Mouse (Mus musculus): ENCODE results near the gene Rnf111. TPM values are rescaled to one million over a fixed set of nuclear protein-coding genes. Genes with fewer than 3 reads are reported as not detected.

Rnf111 gene
- total and polyA plus RNA-seq, 3 experiments: 10.4 to 17.6 (median 11.8) TPM

DNA sequence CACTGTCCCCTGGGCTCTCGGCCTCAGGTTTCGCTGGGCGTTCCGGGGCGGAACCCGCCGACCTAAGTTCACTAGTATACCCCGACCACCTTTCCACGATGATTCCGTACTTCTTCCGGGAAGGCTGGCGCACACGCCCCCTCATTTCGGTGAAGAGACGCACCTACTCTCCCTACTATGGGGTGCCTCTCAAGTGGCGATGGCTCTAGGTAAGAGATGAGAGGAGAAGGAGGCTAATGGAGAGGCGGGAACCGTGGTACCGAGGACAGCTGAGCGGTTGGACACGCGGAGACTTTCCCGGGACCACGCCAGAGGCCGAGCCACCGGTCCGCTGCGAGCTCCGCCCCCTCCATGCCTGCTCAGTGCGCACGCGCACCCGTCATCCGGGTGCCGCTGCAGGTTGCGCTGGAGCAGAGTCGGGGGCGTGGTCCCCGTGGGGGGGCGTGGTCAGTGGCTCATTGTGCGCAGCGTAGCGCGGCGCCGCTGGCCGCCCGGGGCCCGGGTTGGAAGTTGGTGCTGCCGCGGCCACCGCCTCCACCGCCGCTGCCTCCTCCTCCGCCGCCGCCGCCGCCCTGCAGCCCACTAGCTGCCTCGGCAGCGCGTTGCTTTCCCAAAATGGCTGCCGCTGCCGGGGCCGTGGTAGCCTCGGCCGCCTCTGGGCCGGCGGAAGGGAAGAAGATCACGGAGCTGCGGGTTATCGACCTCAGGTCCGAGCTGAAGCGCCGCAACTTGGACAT is 38.9 kb upstream of the Rnf111 start, which contains the start of gene Sltm (continued):
- TF ChIP-seq JUN (IDR thresholded peaks at IDR 0.05; ENCODE audit: insufficient read depth, low read depth, low read length): no peak
- peak; percentile 83 for TF ChIP-seq POLR2A (IDR thresholded peaks at IDR 0.05; ENCODE audit: low read depth, low read length)
- TF ChIP-seq HCFC1 (IDR thresholded peaks at IDR 0.05; ENCODE audit: low read depth, low read length): peak; percentile 45
- 0 out of 2 replicates have a peak, but pooled peaks have one; percentile 35 for TF ChIP-seq TBP (conservative IDR thresholded peaks at IDR 0.05; ENCODE audit: low read depth, low read length)
- TF ChIP-seq UBTF (IDR thresholded peaks at IDR 0.05; ENCODE audit: low read depth, low read length): 0 out of 2 replicates have a peak, but pooled peaks have one; percentile 97
- TF ChIP-seq MAFK (IDR thresholded peaks at IDR 0.05; ENCODE audit: insufficient replicate concordance, low read length): no peak
- TF ChIP-seq KAT2A (IDR thresholded peaks at IDR 0.05; ENCODE audit: insufficient replicate concordance, low read length): 0 out of 2 replicates have a peak, but pooled peaks have one; percentile 49
- TF ChIP-seq RAD21 (IDR thresholded peaks at IDR 0.05; ENCODE audit: low read depth, low read length): no peak

GRCm38 (mm10) chr9:70541584-70541983 is 38.1 kb upstream of the Rnf111 start:
- H3K4me2 ChIP-seq (ENCODE audit: insufficient read depth, low read depth, poor library complexity, severe bottlenecking): peak overlapping the region; percentile 92
- dilution Hi-C loops (cut with MboI; ENCODE audit: extremely low pct_ligation_motif_present, extremely low pct_unique_long_range_greater_than_20kb, low sequenced_read_pairs) (no loop called here), in situ Hi-C loops (cut with MboI; ENCODE audit: low pct_ligation_motif_present, low pct_unique_long_range_greater_than_20kb, low sequenced_read_pairs) (no loop called here)
- peak; percentile 15 for DNase-seq (ENCODE audit: extremely low read depth)
- no peak overlapping the region for H3K27ac ChIP-seq (ENCODE audit: insufficient read depth, low read depth)
- H3K9ac ChIP-seq (ENCODE audit: insufficient read depth, low read depth): peak overlapping the region; percentile 77
- peak overlapping the region; percentile 40 to 99 (median 86) for H3K4me3 ChIP-seq (replicated peaks in 1 of 3; ENCODE audit: low read depth in 2 of 3, low read length in 2 of 3, poor library complexity in 1 of 3)
- peaks cover 0 to 14% of the 10 kb centered on the region in 2 experiments; a peak in 1 of 4 replicates for H3K4me1 ChIP-seq (ENCODE audit: control insufficient read depth in 1 of 2, insufficient read depth in 2 of 2)
- peaks cover 2% of the 10 kb centered on the region for H3K27me3 ChIP-seq (replicated peaks)
- peak; percentile 65; the same call in 1 of the 2 replicates for TF ChIP-seq MAZ (IDR thresholded peaks at IDR 0.05; ENCODE audit: low read depth, low read length)
- TF ChIP-seq MXI1 (IDR thresholded peaks at IDR 0.05; ENCODE audit: low read depth, low read length): peak; percentile 68
- TF ChIP-seq CHD1 (IDR thresholded peaks at IDR 0.05; ENCODE audit: low read depth, low read length): no peak
- peak; percentile 41; the same call in 1 of the 2 replicates for TF ChIP-seq CHD2 (IDR thresholded peaks at IDR 0.05; ENCODE audit: low read length)
- TF ChIP-seq MAX (IDR thresholded peaks at IDR 0.05; ENCODE audit: low read length): 0 out of 2 replicates have a peak, but pooled peaks have one; percentile 16
- TF ChIP-seq NELFE (IDR thresholded peaks at IDR 0.05; ENCODE audit: low read depth, low read length): no peak
- peaks cover 0 to under 1% of the 10 kb centered on the region in 2 experiments for H3K36me3 ChIP-seq (replicated peaks in 1 of 2; ENCODE audit: control insufficient read depth in 1 of 2, insufficient read depth in 1 of 2, low read length in 1 of 2)
- H3K79me2 ChIP-seq (replicated peaks; ENCODE audit: control insufficient read depth, extremely low read depth, insufficient read depth, poor library complexity, severe bottlenecking): peaks cover 20% of the 10 kb centered on the region
- H3K9me3 ChIP-seq (replicated peaks; ENCODE audit: low read length): no peaks in the 10 kb centered on the region

GRCm38 (mm10) chr9:70533328-70533727 is 29.8 kb upstream of the Rnf111 start:
- DNase-seq (ENCODE audit: extremely low read depth): no peak
- TF ChIP-seq SMC3 (IDR thresholded peaks at IDR 0.05; ENCODE audit: low read depth, low read length) (no peak), CHD1 (IDR thresholded peaks at IDR 0.05; ENCODE audit: low read depth, low read length) (no peak), ZC3H11A (IDR thresholded peaks at IDR 0.05; ENCODE audit: low read depth, low read length) (no peak), TCF12 (IDR thresholded peaks at IDR 0.05; ENCODE audit: low read depth, low read length) (no peak), POLR2AphosphoS2 (IDR thresholded peaks at IDR 0.05; ENCODE audit: low read depth, low read length) (no peak), CTCF (conservative IDR thresholded peaks at IDR 0.05 in 1 of 2, IDR thresholded peaks at IDR 0.05 in 1 of 2; ENCODE audit: low read depth in 2 of 2, low read length in 2 of 2) (no peak), BHLHE40 (IDR thresholded peaks at IDR 0.05; ENCODE audit: low read depth, low read length) (no peak), GABPA (IDR thresholded peaks at IDR 0.05; ENCODE audit: insufficient replicate concordance, low read depth, low read length) (no peak), MEF2A (IDR thresholded peaks at IDR 0.05; ENCODE audit: borderline replicate concordance, low read depth, low read length) (no peak), EP300 (IDR thresholded peaks at IDR 0.05; ENCODE audit: low read length) (no peak)
- Histone ChIP-seq H3K27ac (ENCODE audit: insufficient read depth, low read depth) (no peak overlapping the region), H3K36me3 (replicated peaks in 1 of 2; ENCODE audit: control insufficient read depth in 1 of 2, insufficient read depth in 1 of 2, low read length in 1 of 2) (no peaks in the 10 kb centered on the region), H3K27me3 (replicated peaks) (no peaks in the 10 kb centered on the region), H3K9ac (ENCODE audit: insufficient read depth, low read depth) (no peak overlapping the region), H3K4me2 (ENCODE audit: insufficient read depth, low read depth, poor library complexity, severe bottlenecking) (no peak overlapping the region), H3K79me2 (replicated peaks; ENCODE audit: control insufficient read depth, extremely low read depth, insufficient read depth, poor library complexity, severe bottlenecking) (no peaks in the 10 kb centered on the region), H3K4me1 (ENCODE audit: control insufficient read depth in 1 of 2, insufficient read depth in 2 of 2) (no peaks in the 10 kb centered on the region), H3K4me3 (replicated peaks in 1 of 3; ENCODE audit: low read depth in 2 of 3, low read length in 2 of 3, poor library complexity in 1 of 3) (no peak overlapping the region), H3K9me3 (replicated peaks; ENCODE audit: low read length) (no peaks in the 10 kb centered on the region)
- in situ Hi-C loops (cut with MboI; ENCODE audit: low pct_ligation_motif_present, low pct_unique_long_range_greater_than_20kb, low sequenced_read_pairs): no loop called here
- dilution Hi-C loops (cut with MboI; ENCODE audit: extremely low pct_ligation_motif_present, extremely low pct_unique_long_range_greater_than_20kb, low sequenced_read_pairs): no loop called here
